Mouse (Mus musculus) myocyte (in vitro differentiated cells): ENCODE results near the gene Baiap2. TPM values are rescaled to one million over a fixed set of nuclear protein-coding genes. Genes with fewer than 3 reads are reported as not detected.
A peak's percentile ranks its signal among the peaks of the same experiment; 100 is the strongest.

Source experiments
- H3K27me3 ChIP-seq: one replicate; pipeline ENCODE4 v1.6.1; 2011; ENCODE audit not compliant: control insufficient read depth, insufficient read depth, insufficient read length
- H3K36me3 ChIP-seq: one replicate; pipeline ENCODE4 v1.6.1; 2011; ENCODE audit not compliant: control insufficient read depth, insufficient read depth
- H3K4me2 ChIP-seq: one replicate; pipeline ENCODE4 v1.6.1; 2011; ENCODE audit warnings: low read depth, control low read depth
- H3K4me3 ChIP-seq: one replicate; pipeline ENCODE4 v1.5.1; 2011; ENCODE audit warnings: mild to moderate bottlenecking, control low read depth, moderate library complexity
- H3K79me2 ChIP-seq: one replicate; pipeline ENCODE4 v1.6.1; 2011; ENCODE audit not compliant: control insufficient read depth, insufficient read depth
- H3ac ChIP-seq: one replicate; pipeline ENCODE4 v1.6.1; 2011; ENCODE audit not compliant: control insufficient read depth, insufficient read length
- CEBPB ChIP-seq: IDR thresholded peaks from 2 replicates; pipeline ENCODE4 v1.6.1; 2011; ENCODE audit warnings: mild to moderate bottlenecking, moderate library complexity; ENCODE audit not compliant: poor library complexity, insufficient read depth, severe bottlenecking
- E2F4 ChIP-seq: IDR thresholded peaks from one replicate; pipeline ENCODE4 v1.6.1; 2011; ENCODE audit warnings: mild to moderate bottlenecking, control low read depth, moderate library complexity; ENCODE audit not compliant: insufficient read depth
- MAX ChIP-seq: IDR thresholded peaks from one replicate; pipeline ENCODE4 v1.6.1; 2011; ENCODE audit warnings: low read depth, mild to moderate bottlenecking, control low read depth
- MYOD1 ChIP-seq, 3 experiments: IDR thresholded peaks; one replicate each; pipeline ENCODE4 v1.6.1; 2011; ENCODE audit warnings: control low read depth in 2 of 3, low read depth in 2 of 3, mild to moderate bottlenecking in 2 of 3, moderate library complexity in 1 of 3; ENCODE audit not compliant: insufficient read length in 2 of 3, control insufficient read depth in 1 of 3
- MYOG ChIP-seq, 3 experiments: IDR thresholded peaks; one replicate each; pipeline ENCODE4 v1.6.1; 2011; ENCODE audit warnings: control low read depth in 2 of 3, low read depth in 2 of 3, mild to moderate bottlenecking in 2 of 3; ENCODE audit not compliant: insufficient read length in 2 of 3, control insufficient read depth in 1 of 3, insufficient read depth in 1 of 3
- POLR2A ChIP-seq: IDR thresholded peaks from one replicate; pipeline ENCODE4 v1.6.1; 2011; ENCODE audit warnings: low read depth, mild to moderate bottlenecking, control low read depth, moderate library complexity; ENCODE audit not compliant: insufficient read length
- POLR2AphosphoS2 ChIP-seq: IDR thresholded peaks from one replicate; pipeline ENCODE4 v1.6.1; 2011; ENCODE audit warnings: low read depth, control low read depth; ENCODE audit not compliant: insufficient read length
- REST ChIP-seq: IDR thresholded peaks from one replicate; pipeline ENCODE4 v1.6.1; 2011; ENCODE audit warnings: mild to moderate bottlenecking, control low read depth, moderate library complexity; ENCODE audit not compliant: insufficient read depth, insufficient read length
- SRF ChIP-seq: IDR thresholded peaks from one replicate; pipeline ENCODE4 v1.6.1; 2011; ENCODE audit warnings: low read depth; ENCODE audit not compliant: control insufficient read depth, insufficient read length
- TCF12 ChIP-seq: IDR thresholded peaks from one replicate; pipeline ENCODE4 v1.6.1; 2011; ENCODE audit warnings: mild to moderate bottlenecking, control low read depth; ENCODE audit not compliant: poor library complexity, insufficient read depth, severe bottlenecking
- TCF3 ChIP-seq: IDR thresholded peaks from one replicate; pipeline ENCODE4 v1.6.1; 2011; ENCODE audit warnings: low read depth, control low read depth; ENCODE audit not compliant: insufficient read length
- USF1 ChIP-seq: IDR thresholded peaks from one replicate; pipeline ENCODE4 v1.6.1; 2011; ENCODE audit warnings: low read depth, mild to moderate bottlenecking, control low read depth, moderate library complexity
- polyA plus RNA-seq: library from polyadenylated mRNA; unstranded; fragments of >200 nt; fragmentation: generic; extraction: Trizol; gene quantifications from one replicate; pipeline ENCODE4 v1.2.1, GENCODE M21; 2012; ENCODE audit warnings: missing spikeins

Gene Baiap2
- polyA plus RNA-seq, 1 experiment, result 23.0 TPM

- no peak for TF ChIP-seq MYOG (IDR thresholded peaks at IDR 0.05; ENCODE audit: control insufficient read depth in 1 of 3, insufficient read depth in 1 of 3, insufficient read length in 2 of 3, low read depth in 2 of 3)
- no peak for TF ChIP-seq TCF12
- TF ChIP-seq POLR2A, result no peak
- no peak for TF ChIP-seq MYOD1 (IDR thresholded peaks at IDR 0.05; ENCODE audit: control insufficient read depth in 1 of 3, insufficient read length in 2 of 3, low read depth in 2 of 3)
- TF ChIP-seq TCF3, result no peak
- TF ChIP-seq SRF, result no peak
- no peak for TF ChIP-seq REST
- TF ChIP-seq POLR2AphosphoS2, result no peak
- TF ChIP-seq MAX, result no peak
- no peak for TF ChIP-seq E2F4
- TF ChIP-seq USF1, result no peak
- TF ChIP-seq CEBPB, result no peak
Measured at GRCm38 (mm10) chr11:119914381-119914780, 28.2 kb upstream of the Baiap2 start.

DNA sequence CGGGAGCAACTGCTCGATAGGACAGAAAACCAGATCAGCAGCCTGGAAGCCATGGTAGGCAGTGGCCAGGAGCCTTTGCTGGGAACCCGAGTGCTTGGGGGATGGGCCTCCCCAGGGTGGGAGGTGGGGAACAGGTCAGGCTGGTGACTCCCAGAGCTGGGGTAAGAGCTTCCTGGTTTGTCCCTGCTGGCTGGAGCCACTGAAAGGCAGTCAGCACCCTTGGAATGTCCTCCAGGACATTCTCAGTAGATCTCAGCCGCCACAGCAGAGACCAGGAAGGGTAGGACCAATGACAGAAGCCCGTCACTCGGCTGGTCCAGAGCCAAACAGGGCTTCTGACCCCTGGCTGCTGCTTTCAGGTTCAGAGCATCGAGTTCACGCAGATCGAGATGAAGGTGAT lies 26.9 kb upstream of the Baiap2 start:
- Histone ChIP-seq H3K79me2 (peaks cover 14% of the 10 kb centered on the region), H3ac (no peak overlapping the region), H3K4me2 (no peak overlapping the region), H3K36me3 (peaks cover 7% of the 10 kb centered on the region), H3K4me3 (peak overlapping the region; percentile 86), H3K27me3 (no peaks in the 10 kb centered on the region)
- TF ChIP-seq TCF12 (no peak), E2F4 (no peak), POLR2AphosphoS2 (no peak), TCF3 (no peak), REST (no peak), USF1 (no peak), MAX (no peak), MYOD1 (IDR thresholded peaks at IDR 0.05; ENCODE audit: control insufficient read depth in 1 of 3, insufficient read length in 2 of 3, low read depth in 2 of 3) (no peak), SRF (no peak), CEBPB (no peak), MYOG (IDR thresholded peaks at IDR 0.05; ENCODE audit: control insufficient read depth in 1 of 3, insufficient read depth in 1 of 3, insufficient read length in 2 of 3, low read depth in 2 of 3) (no peak), POLR2A (no peak)

More at GRCm38 (mm10) chr11:119914381-119914780, 28.2 kb upstream of the Baiap2 start:
- Histone ChIP-seq H3K36me3 (peaks cover 7% of the 10 kb centered on the region), H3K27me3 (no peaks in the 10 kb centered on the region), H3K79me2 (peaks cover 14% of the 10 kb centered on the region), H3ac (peak overlapping the region; percentile 54), H3K4me3 (peak overlapping the region; percentile 86), H3K4me2 (peak overlapping the region; percentile 86)

DNA sequence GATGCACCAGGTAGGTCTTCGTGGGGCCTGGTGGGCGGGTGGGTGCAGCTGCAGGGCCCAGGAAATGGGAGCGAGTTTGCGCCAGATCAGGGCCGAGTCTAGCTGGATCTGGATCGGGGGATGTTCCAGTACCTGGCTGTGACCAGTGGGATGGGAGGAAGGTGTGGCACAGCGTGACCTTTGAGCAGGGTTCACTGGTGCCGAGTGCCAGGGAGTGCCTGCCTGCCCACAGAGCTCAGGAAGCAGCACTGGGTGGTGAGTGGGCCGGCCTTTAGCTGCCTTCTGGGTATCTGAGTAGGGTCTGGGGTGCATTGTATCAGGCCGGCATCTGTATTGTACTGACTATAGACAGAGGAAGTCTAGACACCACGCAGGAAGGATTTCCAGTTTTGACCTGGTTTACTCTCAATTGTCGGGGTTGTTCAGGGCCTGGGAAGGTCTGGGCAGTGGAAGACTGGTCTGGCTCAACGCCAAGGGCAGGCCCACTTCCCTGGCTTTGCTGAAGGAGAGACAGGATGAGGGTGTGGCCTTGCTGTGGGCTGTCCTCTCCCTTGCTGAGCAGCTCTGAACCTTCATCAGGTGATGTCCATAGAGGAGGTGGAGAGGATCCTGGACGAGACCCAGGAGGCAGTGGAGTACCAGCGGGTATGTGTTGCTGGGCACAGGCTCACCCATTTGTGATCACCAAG lies 26.3 kb upstream of the Baiap2 start:
- Histone ChIP-seq H3K4me3 (no peak overlapping the region), H3K4me2 (no peak overlapping the region), H3K79me2 (peaks cover 14% of the 10 kb centered on the region), H3K27me3 (no peaks in the 10 kb centered on the region), H3ac (no peak overlapping the region), H3K36me3 (peaks cover 7% of the 10 kb centered on the region)
- TF ChIP-seq SRF (no peak), MAX (no peak), E2F4 (no peak), REST (no peak), TCF12 (no peak), POLR2A (no peak), USF1 (no peak), MYOG (IDR thresholded peaks at IDR 0.05; ENCODE audit: control insufficient read depth in 1 of 3, insufficient read depth in 1 of 3, insufficient read length in 2 of 3, low read depth in 2 of 3) (no peak), CEBPB (no peak), TCF3 (no peak), MYOD1 (IDR thresholded peaks at IDR 0.05; ENCODE audit: control insufficient read depth in 1 of 3, insufficient read length in 2 of 3, low read depth in 2 of 3) (no peak), POLR2AphosphoS2 (no peak)

DNA sequence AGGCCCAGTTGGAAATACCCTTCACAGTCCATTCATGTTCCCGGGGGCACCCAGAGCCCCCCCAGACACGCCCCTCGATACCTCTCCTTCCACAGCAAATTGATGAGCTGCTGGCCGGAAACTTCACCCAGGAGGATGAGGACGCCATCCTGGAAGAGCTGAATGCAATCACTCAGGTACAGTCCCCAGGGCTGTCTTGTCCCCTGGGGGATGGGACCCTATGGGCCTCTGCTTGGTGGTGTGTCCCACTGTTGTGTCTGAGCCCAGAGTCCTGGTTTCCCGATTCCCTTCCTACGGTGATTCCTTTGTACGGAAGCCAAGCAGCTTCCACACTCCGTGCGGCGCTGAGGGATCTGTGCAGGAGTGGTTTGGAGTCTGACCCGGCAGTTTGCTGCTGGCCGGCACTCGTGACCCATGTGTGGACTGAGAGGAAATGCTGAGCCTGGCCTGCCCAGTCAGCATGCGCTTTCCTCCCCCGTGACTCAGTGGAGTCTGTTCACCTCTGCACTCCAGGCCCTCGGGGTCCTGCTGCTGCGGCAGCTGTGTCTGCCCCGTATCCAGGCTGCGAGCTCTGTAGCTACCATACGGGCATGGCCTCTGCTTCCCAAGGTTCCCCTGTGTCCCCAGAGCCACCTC lies 25.6 kb upstream of the Baiap2 start:
- Histone ChIP-seq H3K4me2 (no peak overlapping the region), H3ac (no peak overlapping the region), H3K27me3 (no peaks in the 10 kb centered on the region), H3K36me3 (peaks cover 7% of the 10 kb centered on the region), H3K4me3 (no peak overlapping the region), H3K79me2 (peaks cover 14% of the 10 kb centered on the region)
- no peak for TF ChIP-seq USF1
- TF ChIP-seq POLR2AphosphoS2, result no peak
- no peak for TF ChIP-seq MAX
- no peak for TF ChIP-seq E2F4
- no peak for TF ChIP-seq CEBPB
- no peak for TF ChIP-seq POLR2A
- no peak for TF ChIP-seq TCF3
- TF ChIP-seq MYOG (IDR thresholded peaks at IDR 0.05; ENCODE audit: control insufficient read depth in 1 of 3, insufficient read depth in 1 of 3, insufficient read length in 2 of 3, low read depth in 2 of 3), result no peak
- TF ChIP-seq TCF12, result no peak
- no peak for TF ChIP-seq SRF
- no peak for TF ChIP-seq MYOD1 (IDR thresholded peaks at IDR 0.05; ENCODE audit: control insufficient read depth in 1 of 3, insufficient read length in 2 of 3, low read depth in 2 of 3)
- no peak for TF ChIP-seq REST
